Mouse (Mus musculus): ENCODE data around the gene Mettl23.
"Not testable (repeated sequence)": the region's sequence is repeated elsewhere in the genome, so short reads cannot be mapped to it uniquely, and the experiment has no call there.

The Mettl23 gene

GRCm38 (mm10) chr11:116847187-116848085 is 4.4 kb downstream of the Mettl23 start:
- in situ Hi-C loops (cut with MboI), result no loop called here

GRCm38 (mm10) chr11:116848086-116848876 is 5.2 kb downstream of the Mettl23 start:
- in situ Hi-C loops (cut with MboI), result no loop called here

- in situ Hi-C loops (cut with MboI), result not testable (repeated sequence)
Measured at GRCm38 (mm10) chr11:116848877-116849178, 5.8 kb downstream of the Mettl23 start.

GRCm38 (mm10) chr11:116849587-116849986 is 6.5 kb downstream of the Mettl23 start:
- in situ Hi-C loops (cut with MboI), result no loop called here

GRCm38 (mm10) chr11:116850085-116850484 is 7.0 kb downstream of the Mettl23 start:
- in situ Hi-C loops (cut with MboI), result no loop called here

- in situ Hi-C loops (cut with MboI), result no loop called here
Measured at GRCm38 (mm10) chr11:116850833-116851477, 7.9 kb downstream of the Mettl23 start.

GRCm38 (mm10) chr11:116851576-116852290 is 8.7 kb downstream of the Mettl23 start:
- in situ Hi-C loops (cut with MboI), result no loop called here

GRCm38 (mm10) chr11:116852291-116852890 is 9.3 kb downstream of the Mettl23 start, which contains the start of gene Mfsd11:
Gene Mfsd11, plus strand, starts transcription at chr11:116852440.
- in situ Hi-C loops (cut with MboI), result no loop called here

- in situ Hi-C loops (cut with MboI), result no loop called here
Measured at GRCm38 (mm10) chr11:116852891-116853511, 9.9 kb downstream of the Mettl23 start, which contains the start of gene Srsf2. Gene Srsf2, minus strand, starts transcription at chr11:116853094.

GRCm38 (mm10) chr11:116853512-116853928 is 10.4 kb downstream of the Mettl23 start:
- in situ Hi-C loops (cut with MboI), result no loop called here

GRCm38 (mm10) chr11:116854279-116854678 is 11.2 kb downstream of the Mettl23 start:
- in situ Hi-C loops (cut with MboI), result no loop called here

- in situ Hi-C loops (cut with MboI), result no loop called here
Measured at GRCm38 (mm10) chr11:116857183-116857850, 14.2 kb downstream of the Mettl23 start.

GRCm38 (mm10) chr11:116864444-116864843 is 21.4 kb downstream of the Mettl23 start:
- in situ Hi-C loops (cut with MboI), result no loop called here

GRCm38 (mm10) chr11:116865945-116866585 is 23.0 kb downstream of the Mettl23 start:
- in situ Hi-C loops (cut with MboI), result no loop called here

- in situ Hi-C loops (cut with MboI), result no loop called here
Measured at GRCm38 (mm10) chr11:116868129-116868528, 25.1 kb downstream of the Mettl23 start.

GRCm38 (mm10) chr11:116869223-116869622 is 26.1 kb downstream of the Mettl23 start:
- in situ Hi-C loops (cut with MboI), result no loop called here

- in situ Hi-C loops (cut with MboI), result no loop called here
Measured at GRCm38 (mm10) chr11:116869641-116870040, 26.6 kb downstream of the Mettl23 start.

GRCm38 (mm10) chr11:116871538-116871937 is 28.5 kb downstream of the Mettl23 start:
- in situ Hi-C loops (cut with MboI), result no loop called here

GRCm38 (mm10) chr11:116873987-116874386 is 30.9 kb downstream of the Mettl23 start:
- in situ Hi-C loops (cut with MboI), result no loop called here

- in situ Hi-C loops (cut with MboI), result no loop called here
Measured at GRCm38 (mm10) chr11:116878454-116878853, 35.4 kb downstream of the Mettl23 start.
